Mouse (Mus musculus) gastrocnemius, adult 18-20 months (tissue): Measurements from ENCODE around the gene Prickle1. TPM values are rescaled to one million over a fixed set of nuclear protein-coding genes. Genes with fewer than 3 reads are reported as not detected.

Experiments used
- DNase-seq: peaks from one replicate; pipeline ENCODE4 v3.0.0; 2021; ENCODE audit warnings: low spot score
- total RNA-seq, 2 experiments: library from RNA; stranded (reverse); gene quantifications; 2 replicates each; pipeline ENCODE4 v1.2.3; 2021

Prickle1 gene
- total RNA-seq, 2 experiments from 2014 or later = 2.9 to 3.0 TPM

DNA sequence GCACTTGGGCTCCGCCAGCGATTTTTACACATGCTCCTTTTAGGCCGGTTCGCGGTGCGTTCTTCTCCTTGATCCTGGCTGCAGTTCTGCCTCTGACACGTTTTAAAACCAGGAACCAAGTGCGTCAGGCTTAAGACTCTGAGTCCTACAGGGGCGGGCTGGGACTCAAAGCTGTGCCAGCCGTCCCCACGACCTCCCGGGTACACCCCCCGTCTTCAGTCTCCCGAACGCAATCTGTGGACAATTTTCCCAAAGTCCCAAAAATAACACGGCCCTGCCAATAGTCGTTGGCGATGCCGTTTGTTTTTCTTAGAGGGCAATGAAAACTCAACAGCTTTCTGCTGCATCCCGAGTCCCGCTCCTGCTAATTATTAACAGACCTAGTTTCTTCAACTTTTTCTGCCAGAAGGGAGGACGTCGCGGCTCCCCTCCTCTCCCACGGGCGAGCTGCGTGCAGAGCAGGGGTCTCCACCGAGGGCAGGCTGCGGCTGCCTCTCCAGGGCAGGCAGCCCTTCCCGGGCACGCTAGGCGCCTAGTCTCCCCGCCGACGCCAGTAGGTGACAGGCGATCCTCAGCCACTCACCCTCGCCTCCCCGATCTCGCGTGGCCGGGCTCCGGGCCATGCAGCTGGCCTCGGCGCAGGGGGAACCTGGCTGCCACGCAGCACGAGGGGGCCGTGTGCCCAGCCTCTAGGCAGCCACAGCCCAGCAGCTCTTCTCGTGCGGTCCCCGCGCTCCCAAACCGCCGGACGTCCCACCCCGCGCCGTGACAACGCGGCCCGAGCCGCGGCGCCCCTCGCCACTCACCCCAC, 598 bp downstream of the Prickle1 start:
- peak; percentile 24 for DNase-seq

- DNase-seq = no peak
Measured at GRCm38 (mm10) chr15:93594296-93594887, 1.3 kb downstream of the Prickle1 start.

DNA sequence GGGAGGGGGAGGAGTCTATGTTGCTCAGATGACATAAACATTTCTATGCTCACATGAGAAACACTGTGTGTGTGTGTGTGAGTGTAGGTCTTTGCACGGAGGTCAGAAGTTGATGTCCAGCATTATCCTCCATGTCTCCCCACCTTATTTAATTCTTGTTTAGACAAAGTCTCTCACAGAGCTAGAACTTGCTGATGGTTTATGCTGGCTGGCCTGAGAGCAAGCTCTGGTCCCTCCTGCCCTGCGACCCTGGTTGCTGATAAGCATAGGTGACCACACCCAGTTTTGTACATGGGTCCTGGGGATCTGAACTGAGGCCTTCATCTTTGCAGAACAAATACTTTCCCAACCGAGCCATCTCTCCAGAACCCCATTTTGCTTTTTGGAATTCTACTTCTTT, 3.1 kb downstream of the Prickle1 start:
- DNase-seq = no peak

DNA sequence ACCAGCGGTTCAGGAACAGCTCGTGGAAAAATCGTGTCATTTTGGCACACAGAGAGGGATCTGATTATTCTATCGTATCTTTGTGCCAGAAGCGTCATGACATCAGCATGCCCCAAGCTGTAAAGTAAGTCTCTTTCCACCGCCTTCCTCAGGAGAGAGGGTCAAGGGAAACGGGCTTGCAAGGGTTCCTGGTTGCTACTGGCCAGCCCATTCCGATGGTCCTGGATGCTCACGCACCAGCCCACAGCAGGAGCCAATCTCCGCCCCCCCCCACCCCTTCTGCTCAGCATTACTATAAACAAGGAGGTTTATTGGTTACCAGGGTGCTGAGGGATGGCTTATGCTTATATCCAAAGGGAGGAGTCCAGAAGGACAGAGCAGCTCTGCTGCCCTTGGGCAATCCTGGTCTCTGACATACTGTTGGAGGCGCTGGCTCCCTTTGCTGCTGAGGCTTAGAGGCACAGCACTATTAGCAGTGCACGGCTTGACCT, 3.8 kb downstream of the Prickle1 start:
- DNase-seq = peak; percentile 45

DNA sequence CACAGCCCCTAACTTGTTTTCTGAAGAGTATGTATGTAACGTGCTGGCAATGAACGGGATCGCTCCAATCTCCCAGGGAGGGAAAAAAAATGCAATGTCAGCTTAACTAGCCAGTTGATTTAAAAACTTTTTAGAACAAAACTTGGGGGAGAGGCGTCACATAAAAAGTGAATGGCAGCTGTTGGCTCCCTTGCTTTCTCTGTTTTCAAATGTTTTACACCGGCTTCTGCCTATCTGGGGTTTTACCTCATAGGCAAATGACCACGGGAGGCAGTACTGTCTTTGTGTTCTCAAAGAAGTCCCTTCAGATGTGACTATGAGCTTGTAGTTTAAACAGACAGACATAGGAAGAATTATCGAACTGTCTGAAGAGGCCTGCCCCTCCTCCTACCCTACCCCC, 4.3 kb downstream of the Prickle1 start:
- no peak for DNase-seq

DNA sequence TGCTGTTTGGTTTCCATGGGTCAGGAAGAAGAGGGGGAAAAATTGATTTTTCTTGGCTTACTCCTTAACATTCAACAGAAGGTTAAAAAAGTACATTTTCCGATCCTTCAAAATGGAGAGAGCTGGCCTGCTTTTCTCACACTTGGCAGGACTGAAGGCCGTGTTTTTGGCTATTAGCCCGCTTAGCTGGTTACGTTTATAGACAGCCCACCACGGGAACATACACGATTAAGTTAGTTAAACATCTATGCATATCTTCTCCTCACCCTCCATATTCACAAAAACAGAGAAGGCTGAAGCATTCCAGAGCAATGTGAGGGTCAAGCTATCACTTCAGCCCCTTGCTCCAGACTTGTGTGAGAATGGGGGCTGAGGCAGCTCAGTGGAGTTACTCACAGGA, 7.3 kb downstream of the Prickle1 start:
- DNase-seq = no peak

DNA sequence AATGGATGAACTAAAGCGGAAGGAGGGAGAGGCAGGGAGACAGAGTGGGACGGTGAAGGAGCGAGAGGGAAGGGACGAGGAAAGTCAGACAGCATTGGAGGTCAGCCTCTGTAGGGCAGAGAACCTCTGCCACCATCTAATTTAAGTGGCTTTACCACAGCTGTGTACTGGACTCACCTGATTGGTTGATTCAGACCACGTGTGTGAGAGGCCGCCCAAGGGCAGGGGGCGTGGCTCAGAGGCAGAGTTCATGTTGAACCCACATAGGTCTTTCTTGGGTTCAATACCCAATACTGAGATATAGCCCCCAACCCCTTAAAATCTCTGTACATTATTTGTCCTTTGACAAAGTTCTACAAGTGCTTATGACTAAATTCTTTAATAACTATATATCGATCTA, 8.0 kb downstream of the Prickle1 start:
- no peak for DNase-seq

DNA sequence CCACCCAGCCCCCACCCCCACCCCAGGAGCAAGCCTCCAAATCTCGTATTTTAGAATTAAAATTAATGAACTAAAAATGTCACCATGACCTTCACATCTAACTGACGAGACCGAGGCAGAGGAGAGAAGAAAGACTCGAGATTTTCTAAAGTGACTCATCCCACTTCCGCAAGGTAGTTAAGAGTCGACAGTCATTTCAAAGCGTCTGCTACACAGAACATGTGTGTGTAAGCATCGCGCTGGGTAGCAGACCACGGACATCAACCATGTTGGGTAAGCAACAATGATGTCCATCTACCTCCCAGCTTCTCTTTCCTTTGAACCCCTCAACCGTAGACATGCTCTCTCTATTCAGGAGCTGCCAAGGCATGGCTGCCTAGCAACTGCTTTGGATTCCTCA, 12.6 kb downstream of the Prickle1 start:
- no peak for DNase-seq

DNA sequence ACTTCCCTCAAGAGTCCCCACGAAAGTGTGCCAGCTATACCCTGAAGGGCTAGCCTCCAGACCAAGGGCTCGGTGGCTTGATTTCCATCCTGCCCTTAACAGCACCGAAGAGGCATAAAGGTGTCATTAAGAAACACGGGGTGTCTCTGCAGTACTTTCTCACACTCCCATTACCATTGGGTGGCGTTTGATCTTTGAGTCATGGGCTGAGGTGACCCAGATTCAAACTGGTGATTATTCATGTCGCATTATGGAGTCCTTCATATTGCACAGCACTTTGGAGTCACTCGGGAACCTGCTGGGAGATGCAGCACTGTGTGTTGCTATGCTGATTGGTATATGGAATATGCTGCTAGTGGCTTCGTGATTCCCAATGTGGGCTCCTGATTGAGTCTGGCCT, 14.0 kb downstream of the Prickle1 start:
- DNase-seq = no peak

GRCm38 (mm10) chr15:93579899-93580298, 15.8 kb downstream of the Prickle1 start:
- DNase-seq = no peak

DNA sequence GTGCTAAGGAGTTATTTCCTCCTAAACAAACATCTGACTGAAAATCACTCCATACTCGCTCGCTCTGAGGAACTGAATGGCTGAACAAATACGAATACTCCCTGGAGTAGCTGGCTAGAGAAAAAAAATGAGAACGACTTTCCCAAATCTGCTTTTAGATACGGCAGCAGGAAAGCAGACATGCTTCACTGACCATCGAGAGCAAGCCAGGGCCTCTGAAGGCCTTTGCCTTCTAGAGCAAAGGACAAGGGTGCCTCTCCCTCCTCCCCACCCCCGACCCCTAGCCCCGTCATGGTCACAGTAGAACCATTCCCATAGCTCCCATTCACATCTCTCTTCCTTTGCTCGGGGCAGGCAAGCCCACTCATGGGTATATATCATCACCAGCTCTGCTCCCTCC, 16.6 kb downstream of the Prickle1 start:
- no peak for DNase-seq

DNA sequence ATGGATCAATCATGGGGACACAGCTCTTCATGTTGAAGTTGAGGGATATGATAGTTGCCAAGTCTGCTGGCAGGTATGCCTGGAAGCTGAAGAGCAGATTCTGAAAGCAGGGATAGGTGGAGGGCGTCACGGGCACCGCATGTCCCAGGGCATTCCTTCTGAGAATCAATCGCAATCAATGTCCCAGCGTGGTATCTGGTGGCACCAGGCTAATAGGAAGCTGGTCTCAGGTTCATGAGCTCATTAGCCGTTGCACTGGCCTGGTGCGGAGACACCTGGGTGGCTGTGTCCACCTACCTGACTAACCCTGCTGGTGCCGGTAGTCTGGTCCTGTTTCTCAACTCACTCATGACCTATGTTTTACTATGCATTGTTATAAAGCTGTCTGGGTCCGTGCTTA, 19.3 kb downstream of the Prickle1 start:
- DNase-seq = no peak

DNA sequence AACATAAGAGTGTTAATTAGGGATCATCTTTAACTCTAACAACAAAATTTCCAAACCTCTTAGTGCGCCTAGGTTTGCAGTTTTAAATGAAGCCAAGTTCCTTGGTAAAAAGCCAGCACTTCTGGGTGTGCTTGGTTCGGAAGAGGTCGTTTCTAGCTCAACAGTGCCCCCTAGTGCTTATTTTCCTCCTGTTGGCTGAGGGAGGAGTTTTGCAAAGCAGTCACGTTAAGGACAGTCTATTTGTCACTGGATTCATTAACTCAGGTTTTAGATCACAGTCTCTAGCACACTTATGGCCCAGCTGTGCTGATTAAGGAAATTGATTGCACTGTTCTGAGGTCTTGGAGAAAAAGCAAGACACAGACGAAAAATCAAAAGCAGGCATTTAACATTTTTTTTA, 19.8 kb downstream of the Prickle1 start:
- peak; percentile 89 for DNase-seq

GRCm38 (mm10) chr15:93572889-93573288, 22.8 kb downstream of the Prickle1 start:
- no peak for DNase-seq

DNA sequence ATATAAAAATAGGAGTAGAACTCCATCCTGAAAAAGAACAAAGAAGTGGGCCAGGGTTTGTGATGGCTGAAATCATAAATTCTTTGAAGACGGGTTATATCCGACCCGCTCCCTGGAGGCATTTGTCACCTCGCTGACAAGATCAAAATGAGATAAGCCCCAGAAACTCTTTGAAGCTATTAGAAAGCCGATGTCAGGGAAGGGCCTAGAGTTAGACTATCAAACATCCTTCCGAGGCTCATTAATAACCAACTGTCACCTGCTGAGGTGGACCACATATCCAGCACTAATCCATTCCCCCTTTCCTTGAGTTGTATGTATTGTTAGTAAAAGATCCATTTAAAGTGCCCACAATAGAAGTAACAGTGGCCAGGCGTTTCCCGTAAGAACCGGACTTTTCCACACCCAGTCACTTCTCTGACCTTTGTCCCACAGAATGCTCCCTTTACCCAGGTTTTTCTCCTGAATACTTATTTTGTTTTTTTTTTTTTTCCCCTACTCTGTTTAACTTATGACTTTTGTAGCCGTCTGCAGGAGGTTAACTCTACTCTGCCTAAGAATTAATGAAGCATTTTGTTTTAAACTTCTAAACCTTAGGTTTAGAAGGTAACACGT, 24.7 kb downstream of the Prickle1 start:
- DNase-seq = no peak

DNA sequence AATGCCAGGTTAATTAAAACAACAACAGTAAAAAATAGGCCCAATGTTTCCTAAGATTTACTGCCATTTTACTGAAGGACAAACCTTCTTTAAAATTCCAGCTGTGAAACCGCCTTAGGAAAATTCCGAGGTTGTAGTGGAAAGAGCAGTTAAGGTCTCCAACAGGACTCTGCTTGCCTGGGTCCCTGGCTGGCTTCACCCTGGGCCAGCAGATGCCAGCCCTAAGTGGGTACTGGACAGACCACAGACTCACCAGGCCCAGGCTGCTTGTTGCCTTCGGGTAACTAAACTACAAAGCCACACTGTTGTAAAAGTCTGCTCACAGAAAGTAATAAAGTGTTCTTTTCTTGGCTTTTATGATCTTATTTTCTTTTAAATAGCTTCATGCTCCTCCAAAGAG, 26.8 kb downstream of the Prickle1 start:
- no peak for DNase-seq

GRCm38 (mm10) chr15:93567546-93568307, 28.0 kb downstream of the Prickle1 start:
- DNase-seq = no peak

DNA sequence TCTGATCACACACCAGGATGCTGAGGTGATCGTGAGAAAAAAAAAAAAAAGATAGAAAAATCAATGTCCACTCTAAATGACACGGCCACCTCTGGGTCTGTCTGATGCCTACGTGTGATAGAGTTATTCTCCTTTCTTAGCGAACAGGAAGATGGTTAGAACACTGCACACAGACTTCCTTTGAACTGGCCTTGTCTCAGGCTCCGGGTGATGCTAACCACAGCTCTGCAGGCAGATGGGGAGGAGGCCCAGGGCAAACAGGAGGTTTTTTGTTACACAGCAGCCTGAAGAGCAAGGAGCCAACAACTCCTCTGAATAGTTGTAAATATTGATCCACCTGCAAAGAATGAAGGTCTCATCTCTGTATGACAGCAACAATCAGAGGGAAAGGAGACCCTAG, 32.2 kb downstream of the Prickle1 start:
- no peak for DNase-seq

- DNase-seq = no peak
Measured at GRCm38 (mm10) chr15:93561540-93561939, 34.2 kb downstream of the Prickle1 start.

DNA sequence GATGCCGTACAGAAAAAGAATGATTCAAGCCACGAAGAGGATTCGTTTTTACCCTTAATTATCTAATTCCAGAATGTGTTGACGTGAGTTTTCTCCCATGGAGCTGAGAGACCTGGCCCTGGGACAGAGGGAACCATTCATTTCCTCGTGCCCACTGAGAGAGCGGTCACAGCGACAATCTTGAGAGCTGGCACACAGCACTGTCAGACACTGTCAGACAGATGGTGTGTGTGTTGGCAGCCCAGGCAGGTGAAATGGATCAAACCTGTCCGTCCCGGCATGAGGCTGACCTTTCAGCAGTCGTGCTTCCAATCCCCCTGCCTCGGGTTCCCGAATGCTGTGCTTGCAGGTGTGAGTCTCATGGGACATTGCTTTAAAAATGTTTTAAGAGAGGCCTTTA, 37.3 kb downstream of the Prickle1 start:
- no peak for DNase-seq

DNA sequence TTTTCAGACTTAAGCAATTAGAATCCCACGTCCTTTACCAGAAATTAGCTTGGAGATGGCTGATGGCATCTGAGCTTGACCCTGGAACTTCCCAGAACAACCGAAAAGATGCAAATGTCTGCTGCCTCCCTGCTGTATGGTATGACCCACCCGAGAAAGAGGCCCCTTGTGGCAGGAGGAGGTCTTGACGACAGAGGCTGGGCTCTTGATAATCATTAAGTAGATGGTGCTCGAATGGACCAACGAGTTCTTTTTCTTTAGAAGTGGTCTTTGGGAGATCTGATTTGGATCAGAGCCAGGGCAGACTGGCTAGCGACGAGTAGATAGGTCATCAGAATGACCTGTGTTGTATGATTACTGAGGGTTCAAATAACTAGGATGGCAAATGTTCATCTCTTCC, 40.0 kb downstream of the Prickle1 start:
- no peak for DNase-seq
